Mouse (Mus musculus) intestine, embryonic 14.5 days (tissue): ENCODE data around the gene Cep350. TPM values are rescaled to one million over a fixed set of nuclear protein-coding genes. Genes with fewer than 3 reads are reported as not detected.

Experiments used
- ATAC-seq: fragments of 200-750 bp; cut with Nextera tagmentation; replicated peaks from 2 replicates; pipeline ENCODE4 v1.8.0; 2017; ENCODE audit warnings: low read depth, moderate number of reproducible peaks, moderate TSS enrichment, moderate library complexity; ENCODE audit not compliant: low FRiP score, low TSS enrichment
- DNase-seq: peaks from one replicate; pipeline ENCODE4 v3.0.0-alpha.2; 2018; ENCODE audit warnings: low spot score
- H3K27ac ChIP-seq: fragments of 300-500 bp; sonication (generic); 2 replicates; pipeline ENCODE4 v1.5.1; 2014; ENCODE audit warnings: low read depth, mild to moderate bottlenecking, control low read depth
- H3K27me3 ChIP-seq: fragments of 300-500 bp; sonication (generic); replicated peaks from 2 replicates; pipeline ENCODE4 v1.6.1; 2014; ENCODE audit warnings: low read length, control low read depth; ENCODE audit not compliant: control insufficient read depth, insufficient read depth
- H3K36me3 ChIP-seq: fragments of 300-500 bp; sonication (generic); 2 replicates; pipeline ENCODE4 v1.6.1; 2014; ENCODE audit warnings: low read length, control low read depth; ENCODE audit not compliant: control insufficient read depth, insufficient read depth
- H3K4me1 ChIP-seq: fragments of 300-500 bp; sonication (generic); replicated peaks from 2 replicates; pipeline ENCODE4 v1.6.1; 2014; ENCODE audit warnings: low read length, control low read depth, mixed read lengths; ENCODE audit not compliant: control insufficient read depth, insufficient read depth
- H3K4me2 ChIP-seq: fragments of 300-500 bp; sonication (generic); 2 replicates; pipeline ENCODE4 v1.6.1; 2014; ENCODE audit warnings: low read length
- H3K4me3 ChIP-seq: fragments of 300-500 bp; sonication (generic); 2 replicates; pipeline ENCODE4 v1.5.1; 2014; ENCODE audit warnings: low read depth, low read length, control low read depth, mixed read lengths
- H3K9ac ChIP-seq: fragments of 300-500 bp; sonication (generic); 2 replicates; pipeline ENCODE4 v1.6.1; 2014; ENCODE audit warnings: mild to moderate bottlenecking, low read length
- H3K9me3 ChIP-seq: fragments of 300-500 bp; sonication (generic); 2 replicates; pipeline ENCODE4 v1.6.1; 2016; ENCODE audit warnings: low read length, control low read depth; ENCODE audit not compliant: control insufficient read depth
- WGBS: fragments of 180-500 bp; shearing (Covaris S2); extraction: QIAGEN DNeasy Blood & Tissue Kit; methylation state at CpG from one replicate; pipeline ENCODE4 v1.1.7; 2014; 5-methylcytosine and 5-hydroxymethylcytosine counted together
- polyA plus RNA-seq: library from polyadenylated mRNA; unstranded; fragments of >200 nt; fragmentation: Nextera tagmentation; extraction: Ambion mirVana; gene quantifications from 2 replicates; pipeline ENCODE4 v1.2.1, GENCODE M21; 2014

Gene Cep350
- polyA plus RNA-seq, 1 experiment from 2014 or later, result 11.8 TPM

DNA sequence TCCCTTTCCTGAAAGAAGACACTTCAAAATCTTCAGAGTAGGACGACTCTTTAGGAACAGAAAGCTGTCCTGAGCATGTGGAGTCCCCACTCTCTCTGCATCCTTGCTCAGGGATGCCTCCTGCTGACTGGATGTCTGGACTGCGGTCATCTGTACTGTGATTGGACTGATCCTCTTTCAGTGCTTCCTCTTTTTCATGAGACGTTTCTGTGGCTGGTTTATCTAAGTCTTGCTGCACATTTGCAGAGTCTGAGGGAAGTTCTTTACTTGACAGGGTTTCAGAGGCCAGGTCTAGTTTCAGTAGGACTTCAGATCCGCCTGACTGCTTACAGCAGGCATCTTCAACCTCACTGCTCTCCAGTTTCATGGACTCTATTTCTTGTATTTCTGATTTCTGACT lies 110.1 kb downstream of the Cep350 start:
- Histone ChIP-seq H3K4me2 (no peak overlapping the region), H3K4me3 (no peak overlapping the region), H3K9me3 (no peaks in the 10 kb centered on the region), H3K36me3 (peaks cover 87% of the 10 kb centered on the region), H3K27ac (no peak overlapping the region), H3K4me1 (no peaks in the 10 kb centered on the region), H3K27me3 (no peaks in the 10 kb centered on the region), H3K9ac (no peak overlapping the region)
- no peak for ATAC-seq
- no peak for DNase-seq
- WGBS, result 66% methylated on average over 4 of the region's 4 CpGs

GRCm38 (mm10) chr1:155854926-155855702 lies 117.9 kb downstream of the Cep350 start:
- Histone ChIP-seq H3K27ac (no peak overlapping the region), H3K27me3 (no peaks in the 10 kb centered on the region), H3K9ac (no peak overlapping the region), H3K36me3 (peaks cover 78% of the 10 kb centered on the region), H3K4me1 (no peaks in the 10 kb centered on the region), H3K4me3 (no peak overlapping the region), H3K4me2 (no peak overlapping the region), H3K9me3 (no peaks in the 10 kb centered on the region)
- ATAC-seq, result no peak
- WGBS, result 77% methylated on average over 7 of the region's 7 CpGs
- no peak for DNase-seq

- no peak overlapping the region for H3K27ac ChIP-seq
- no peak for ATAC-seq
- no peak for DNase-seq
- peaks cover 73% of the 10 kb centered on the region for H3K36me3 ChIP-seq
- H3K9ac ChIP-seq, result no peak overlapping the region
- H3K9me3 ChIP-seq, result no peaks in the 10 kb centered on the region
- no peak overlapping the region for H3K4me2 ChIP-seq
- H3K27me3 ChIP-seq, result no peaks in the 10 kb centered on the region
- 96% methylated on average over 5 of the region's 5 CpGs for WGBS
- no peaks in the 10 kb centered on the region for H3K4me1 ChIP-seq
- H3K4me3 ChIP-seq, result no peak overlapping the region
Observed at GRCm38 (mm10) chr1:155853009-155853408, 120.0 kb downstream of the Cep350 start.

GRCm38 (mm10) chr1:155844235-155844634 lies 128.8 kb downstream of the Cep350 start:
- Histone ChIP-seq H3K4me3 (no peak overlapping the region), H3K27ac (no peak overlapping the region), H3K4me1 (no peaks in the 10 kb centered on the region), H3K36me3 (peaks cover 43% of the 10 kb centered on the region), H3K4me2 (no peak overlapping the region), H3K9me3 (no peaks in the 10 kb centered on the region), H3K27me3 (no peaks in the 10 kb centered on the region), H3K9ac (no peak overlapping the region)
- WGBS, result 80% methylated on average over 5 of the region's 5 CpGs
- DNase-seq (no peak), ATAC-seq (no peak)

DNA sequence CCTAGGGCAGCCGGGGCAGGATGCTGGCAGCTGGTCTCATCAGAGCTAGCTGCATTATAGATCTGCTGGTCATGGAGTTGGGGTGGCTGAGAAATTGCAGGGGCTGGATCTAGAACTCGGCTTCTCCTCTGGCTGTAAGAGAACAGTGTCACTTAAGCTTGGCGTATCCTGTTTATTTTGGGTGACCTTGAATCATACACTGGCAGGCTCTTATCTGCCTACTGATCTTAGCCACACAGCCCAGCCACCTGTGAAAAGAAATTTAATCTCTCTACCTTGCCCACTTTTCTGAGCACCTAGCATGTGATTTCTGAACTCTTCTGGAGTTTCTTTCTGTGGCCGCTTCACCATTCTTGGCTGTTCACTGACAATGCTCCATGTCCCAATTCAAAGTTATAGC lies 129.5 kb downstream of the Cep350 start:
- WGBS, result 67% methylated on average over 4 of the region's 4 CpGs
- ATAC-seq, result no peak
- H3K27ac ChIP-seq, result no peak overlapping the region
- H3K9me3 ChIP-seq, result no peaks in the 10 kb centered on the region
- H3K9ac ChIP-seq, result no peak overlapping the region
- H3K4me2 ChIP-seq, result no peak overlapping the region
- no peaks in the 10 kb centered on the region for H3K4me1 ChIP-seq
- peaks cover 38% of the 10 kb centered on the region for H3K36me3 ChIP-seq
- H3K27me3 ChIP-seq, result no peaks in the 10 kb centered on the region
- DNase-seq, result no peak
- H3K4me3 ChIP-seq, result no peak overlapping the region

DNA sequence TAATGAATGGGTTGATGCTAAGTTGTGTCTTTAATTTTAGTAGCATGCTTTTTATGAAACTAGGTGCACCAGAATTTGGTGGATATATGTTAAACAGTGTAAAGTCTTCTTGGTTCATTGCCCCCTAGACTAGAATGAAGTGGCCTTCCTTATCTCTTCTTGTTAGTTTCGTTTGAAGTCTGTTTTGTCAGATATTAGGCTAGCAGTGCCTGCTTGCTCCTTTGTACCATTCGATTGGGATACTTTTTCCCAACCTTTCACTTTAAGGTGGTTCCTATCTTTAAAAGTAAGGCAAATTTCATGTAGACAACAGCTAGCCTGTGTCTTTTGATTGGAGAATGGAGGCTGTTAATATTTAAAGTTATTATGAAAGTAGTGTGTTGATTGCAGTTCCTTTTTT lies 137.4 kb downstream of the Cep350 start:
- Histone ChIP-seq H3K9me3 (no peaks in the 10 kb centered on the region), H3K36me3 (no peaks in the 10 kb centered on the region), H3K9ac (no peak overlapping the region), H3K27ac (no peak overlapping the region), H3K4me3 (no peak overlapping the region), H3K4me1 (no peaks in the 10 kb centered on the region), H3K27me3 (no peaks in the 10 kb centered on the region), H3K4me2 (no peak overlapping the region)
- no peak for ATAC-seq
- DNase-seq, result no peak
- 67% methylated on average over 2 of the region's 2 CpGs for WGBS

DNA sequence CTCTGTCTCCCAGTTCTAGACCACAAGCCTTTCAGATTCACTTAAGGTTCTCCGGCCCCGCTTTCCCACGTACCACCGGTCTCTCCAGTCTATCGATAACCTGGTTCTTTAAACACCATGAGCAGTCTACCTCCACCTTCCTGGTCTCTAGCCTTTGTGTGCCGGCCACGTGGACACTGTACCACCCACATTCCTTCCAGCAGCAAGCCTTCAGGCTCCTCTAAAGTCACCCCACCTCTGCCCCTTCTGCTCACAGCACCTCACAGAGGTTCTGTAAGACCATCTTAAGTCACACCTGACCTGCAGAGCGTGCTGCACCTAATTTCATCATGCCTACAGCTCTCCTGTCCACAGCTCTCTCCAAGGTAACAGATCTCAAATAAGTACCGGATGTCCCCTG lies 139.4 kb downstream of the Cep350 start:
- 87% methylated on average over 9 of the region's 9 CpGs for WGBS
- Histone ChIP-seq H3K4me3 (no peak overlapping the region), H3K27me3 (no peaks in the 10 kb centered on the region), H3K9ac (no peak overlapping the region), H3K36me3 (no peaks in the 10 kb centered on the region), H3K27ac (no peak overlapping the region), H3K4me1 (no peaks in the 10 kb centered on the region), H3K9me3 (no peaks in the 10 kb centered on the region), H3K4me2 (no peak overlapping the region)
- ATAC-seq (no peak), DNase-seq (no peak)

GRCm38 (mm10) chr1:155831958-155832357 lies 141.1 kb downstream of the Cep350 start:
- H3K9me3 ChIP-seq, result no peaks in the 10 kb centered on the region
- no peak for DNase-seq
- H3K27me3 ChIP-seq, result no peaks in the 10 kb centered on the region
- no peaks in the 10 kb centered on the region for H3K36me3 ChIP-seq
- WGBS, result 86% methylated on average over 3 of the region's 3 CpGs
- H3K4me3 ChIP-seq, result no peak overlapping the region
- no peak overlapping the region for H3K27ac ChIP-seq
- no peak for ATAC-seq
- H3K4me1 ChIP-seq, result no peaks in the 10 kb centered on the region
- H3K9ac ChIP-seq, result no peak overlapping the region
- H3K4me2 ChIP-seq, result no peak overlapping the region

DNA sequence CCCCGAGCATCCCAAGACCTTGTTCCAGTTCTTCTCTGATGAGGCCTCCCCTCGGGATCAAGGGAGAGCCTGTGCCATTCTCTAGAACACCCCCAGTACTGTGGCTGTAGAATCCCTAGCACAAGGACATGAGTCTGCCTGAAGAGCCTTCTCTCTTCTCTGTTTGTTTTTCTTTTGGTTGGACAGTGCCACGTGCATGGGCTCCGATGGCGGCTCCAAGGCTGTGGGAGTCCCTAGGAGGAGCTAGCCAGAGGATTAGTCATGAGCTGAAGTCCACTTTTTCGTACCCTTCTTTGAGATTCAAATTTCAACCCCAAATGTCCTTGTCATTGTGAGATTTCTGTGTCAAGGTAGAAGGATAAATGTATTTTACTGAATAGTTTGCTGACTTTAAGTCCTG lies 142.2 kb downstream of the Cep350 start:
- Histone ChIP-seq H3K9me3 (no peaks in the 10 kb centered on the region), H3K9ac (no peak overlapping the region), H3K36me3 (no peaks in the 10 kb centered on the region), H3K4me2 (no peak overlapping the region), H3K4me3 (no peak overlapping the region), H3K27me3 (no peaks in the 10 kb centered on the region), H3K27ac (no peak overlapping the region), H3K4me1 (no peaks in the 10 kb centered on the region)
- ATAC-seq (no peak), DNase-seq (no peak)
- WGBS, result 75% methylated on average over 6 of the region's 6 CpGs
